Mouse (Mus musculus) heart, adult 10 weeks (tissue): ENCODE data around the gene Zcchc9. TPM values are rescaled to one million over a fixed set of nuclear protein-coding genes. Genes with fewer than 3 reads are reported as not detected.

ENCODE experiments used
- polyA plus RNA-seq: library from polyadenylated mRNA; stranded (reverse); fragments of 350-450 nt; fragmentation: Illumina TruSeq; extraction: RNeasy Lipid Tissue Mini Kit (QIAGEN cat#74804); gene quantifications from one replicate; pipeline ENCODE4 v1.2.3, GENCODE M21; 2014; ENCODE audit warnings: low read depth, low replicate concordance

Zcchc9 gene
- polyA plus RNA-seq: 20.8 TPM

GRCm38 (mm10) chr13:91807155-91807839 is at the start of gene Zcchc9:
Zcchc9 (minus strand) TSS chr13:91807705.

Other genes with a start within 250 kb of the Zcchc9 start
- gene Acot12, start 66.2 kb downstream of the Zcchc9 start, polyA plus RNA-seq: not detected
- gene Ckmt2, start 69.2 kb upstream of the Zcchc9 start, polyA plus RNA-seq: 3,168 TPM